Mouse (Mus musculus): ENCODE data around the gene Dnal4.

Dnal4 gene

DNA sequence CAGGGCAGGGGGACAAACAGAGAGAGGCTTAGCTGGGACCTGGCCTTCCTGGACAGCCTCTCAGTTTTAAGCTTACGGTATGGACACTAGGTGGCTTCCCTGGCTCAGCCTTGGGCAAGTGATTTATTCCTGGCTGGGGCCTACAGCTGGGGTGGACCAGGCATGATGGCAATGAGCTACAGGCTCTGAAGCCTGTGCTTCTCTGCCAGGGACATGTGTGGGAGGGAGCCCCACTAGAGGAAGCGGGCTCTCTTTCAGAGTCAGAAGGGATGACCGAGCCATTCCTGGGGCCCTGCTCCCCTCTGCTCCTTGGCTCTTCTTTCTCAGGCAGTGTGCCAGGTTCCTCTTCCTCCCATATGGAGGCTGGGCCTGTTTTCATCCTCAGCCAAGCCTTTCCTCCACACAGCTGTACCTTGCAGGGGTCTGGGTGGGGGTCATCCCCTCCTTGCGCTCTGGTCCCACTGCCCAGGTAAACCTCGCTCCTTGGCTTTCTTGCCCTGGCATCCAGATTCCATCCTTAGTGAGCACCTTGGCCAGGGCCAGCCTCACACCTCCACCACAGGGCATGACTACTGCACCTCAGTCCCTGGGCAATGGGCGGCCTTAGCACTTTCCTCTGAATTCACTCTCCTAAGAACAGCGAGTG is 13.9 kb downstream of the Dnal4 start:
- DNase-seq (ENCODE audit: low read depth, low spot score): no peak

DNA sequence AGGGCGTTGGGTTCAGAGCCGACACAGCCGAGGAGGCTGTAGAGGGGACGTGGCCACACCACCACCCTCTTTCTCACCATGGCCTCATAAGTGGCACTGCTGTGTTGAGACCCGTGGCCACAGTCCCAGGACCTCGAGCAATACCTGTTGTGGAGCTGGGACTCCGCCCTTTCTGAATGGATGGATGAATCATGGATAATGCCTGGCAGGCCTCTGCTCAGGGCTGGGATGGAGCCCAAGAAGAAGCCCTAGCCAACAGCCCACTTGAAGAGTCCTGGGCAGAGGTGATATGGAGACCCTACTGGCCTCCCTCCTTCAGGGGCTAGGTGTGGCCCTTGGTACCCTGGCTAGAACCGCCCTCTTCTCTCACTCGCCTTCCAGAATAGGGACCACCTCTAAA is 14.6 kb downstream of the Dnal4 start:
- DNase-seq (ENCODE audit: low read depth, low spot score): no peak

DNA sequence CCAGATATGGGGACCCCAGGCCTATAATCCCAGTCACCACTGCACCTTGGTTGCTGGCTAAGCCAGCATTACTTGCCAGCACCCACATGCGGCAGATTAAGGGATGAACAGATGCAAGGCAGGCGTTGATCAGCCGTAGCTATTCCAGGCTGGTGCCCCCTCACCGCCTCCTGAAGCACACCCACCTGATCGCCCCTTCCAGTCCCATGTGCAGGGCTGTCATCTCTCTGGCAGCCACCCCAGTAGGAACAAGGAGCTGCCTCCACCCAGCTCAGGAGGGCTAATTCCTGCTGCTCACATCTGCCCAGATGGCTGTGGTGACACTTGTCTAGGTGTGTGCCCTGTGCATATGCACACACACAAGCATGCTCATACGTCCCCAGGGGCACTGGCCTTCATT is 16.7 kb downstream of the Dnal4 start:
- no peak for DNase-seq (ENCODE audit: low read depth, low spot score)

DNA sequence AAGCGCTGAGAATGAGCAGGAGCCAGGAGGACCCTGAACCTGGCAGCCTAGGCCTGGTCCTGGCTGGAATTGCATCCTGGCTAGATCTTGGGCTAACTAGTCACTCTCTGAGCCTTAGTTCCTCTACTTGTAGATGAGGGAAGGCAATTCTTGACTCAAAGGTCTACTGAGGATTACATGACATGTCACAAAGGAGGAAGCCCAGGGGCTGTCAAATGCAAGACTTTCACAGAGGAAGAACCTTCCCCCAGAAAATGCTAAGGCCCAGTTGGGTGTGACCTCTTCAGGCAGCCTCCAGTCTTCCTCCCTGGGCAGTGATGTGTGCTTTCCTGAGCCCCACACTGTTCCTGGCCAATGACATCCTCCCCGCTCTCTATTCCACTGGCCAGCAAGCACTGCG is 20.5 kb downstream of the Dnal4 start:
- DNase-seq (ENCODE audit: low read depth, low spot score): no peak

DNA sequence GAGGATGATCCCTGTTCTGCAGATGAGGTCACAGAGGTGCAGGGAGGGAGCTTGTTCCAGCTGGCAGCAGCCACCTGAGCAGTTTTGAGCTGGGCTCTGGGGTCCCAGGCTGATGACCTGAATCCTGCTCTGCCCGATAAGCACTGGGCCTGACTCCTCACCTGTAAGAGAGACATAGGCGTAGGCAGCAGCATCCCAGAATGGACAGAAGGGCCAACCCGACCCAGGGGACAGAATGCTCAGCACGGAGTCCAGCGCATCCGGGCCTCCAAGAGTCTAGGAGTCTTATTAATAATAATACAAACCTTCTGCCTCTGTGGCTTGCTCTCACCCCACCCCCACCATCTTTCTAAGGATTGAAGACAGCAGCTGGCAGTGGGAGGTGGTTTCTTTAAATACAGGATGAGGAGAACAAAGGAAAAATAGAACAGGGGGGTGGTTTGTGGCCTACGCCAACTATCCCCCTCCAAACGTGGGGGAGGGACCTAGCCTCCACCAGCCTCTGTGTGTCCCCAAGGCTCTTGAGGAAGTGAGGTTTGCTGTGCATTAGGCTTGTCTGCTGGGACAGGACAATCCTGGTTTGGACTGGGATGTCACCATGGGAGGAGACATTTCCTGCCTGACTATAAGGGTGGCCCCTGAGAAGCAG is 21.5 kb downstream of the Dnal4 start:
- no peak for DNase-seq (ENCODE audit: low read depth, low spot score)

DNA sequence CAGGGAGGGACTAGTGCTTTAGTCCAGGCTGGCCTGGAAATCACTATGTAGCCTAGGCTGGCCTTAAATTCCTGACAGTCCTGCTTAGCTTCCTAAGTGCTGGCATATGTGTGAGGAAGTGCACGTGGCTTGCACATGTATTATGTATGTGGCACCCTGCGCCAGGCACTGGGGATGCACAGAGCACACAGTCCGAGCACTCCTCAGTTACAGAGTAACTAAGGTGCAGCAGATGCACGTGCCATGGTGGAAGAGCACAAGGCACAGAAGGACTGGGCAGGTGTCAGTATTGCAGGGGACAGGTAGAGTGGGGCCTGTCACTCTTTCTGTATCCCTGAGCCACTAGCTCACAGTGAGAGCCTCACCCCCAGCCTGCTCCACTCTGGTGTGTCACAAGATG is 22.5 kb downstream of the Dnal4 start:
- no peak for DNase-seq (ENCODE audit: low read depth, low spot score)

DNA sequence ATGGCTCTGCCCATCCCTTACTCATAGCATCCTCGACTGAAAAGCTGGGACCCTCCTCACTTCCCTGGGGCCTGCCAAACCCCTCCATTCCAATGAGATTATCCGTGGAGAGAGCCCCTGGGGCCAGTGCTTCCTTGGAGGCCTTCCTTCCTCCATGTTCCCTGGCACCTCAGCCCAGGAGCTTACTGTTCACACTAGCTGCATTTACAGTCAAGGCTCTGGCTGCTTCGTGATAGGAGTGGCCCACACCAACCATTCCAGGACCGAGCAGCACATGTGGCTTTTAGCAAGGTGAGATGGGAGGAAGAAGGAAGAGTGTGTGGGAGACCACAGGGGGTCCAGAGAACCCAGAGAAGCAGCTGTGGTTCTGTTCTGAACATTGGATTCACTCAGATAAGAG is 23.8 kb downstream of the Dnal4 start:
- no peak for DNase-seq (ENCODE audit: low read depth, low spot score)

DNA sequence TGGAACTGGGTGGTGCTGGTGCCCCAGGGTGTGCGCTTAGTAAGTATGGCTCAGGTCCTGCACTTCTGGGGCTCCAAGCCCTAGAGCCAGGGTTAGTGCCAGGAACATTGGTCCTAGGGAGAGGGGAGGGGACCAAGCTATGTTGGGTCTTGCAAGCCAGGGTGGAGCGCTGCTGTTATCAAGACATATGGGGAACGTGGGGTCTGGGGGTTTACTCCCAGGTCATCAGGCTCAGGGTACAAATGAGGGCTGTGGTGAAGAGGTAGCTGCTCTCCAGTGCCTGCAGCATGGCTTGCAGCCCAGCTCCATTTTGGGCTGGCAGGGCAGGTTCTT is 24.3 kb downstream of the Dnal4 start:
- no peak for DNase-seq (ENCODE audit: low read depth, low spot score)

DNA sequence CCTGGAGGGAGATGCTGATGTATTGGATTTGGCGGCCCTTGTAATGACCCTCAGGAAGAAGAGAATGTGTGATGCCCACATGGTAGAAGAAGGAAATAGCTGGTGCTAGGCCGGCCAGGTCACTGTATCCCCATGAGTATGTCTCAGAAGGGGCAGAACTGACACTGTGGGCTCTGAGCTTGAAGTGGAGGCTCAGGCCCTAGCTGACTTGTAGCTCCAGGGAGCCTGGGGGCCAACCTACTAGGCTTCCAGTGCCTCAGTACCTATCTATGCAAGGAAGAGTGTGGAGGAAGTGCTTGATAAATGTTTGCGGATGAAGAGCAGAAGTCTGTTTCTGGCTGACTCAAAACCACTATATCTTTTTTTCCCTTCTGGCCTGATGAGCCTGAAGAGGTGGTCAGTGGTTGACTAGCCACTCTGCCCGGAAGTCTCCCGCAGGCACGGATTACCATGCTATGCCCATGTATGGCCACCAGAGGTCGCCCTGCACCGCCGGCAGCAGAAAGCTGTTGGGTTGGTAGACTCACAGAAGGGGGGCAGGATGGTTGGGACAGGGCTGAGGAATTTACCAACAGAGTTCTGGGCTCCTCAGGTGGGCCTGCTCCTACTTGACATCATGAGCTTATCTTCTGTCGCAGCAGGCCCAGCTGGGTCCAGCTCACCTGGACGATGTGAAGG is 24.8 kb downstream of the Dnal4 start:
- no peak for DNase-seq (ENCODE audit: low read depth, low spot score)

DNA sequence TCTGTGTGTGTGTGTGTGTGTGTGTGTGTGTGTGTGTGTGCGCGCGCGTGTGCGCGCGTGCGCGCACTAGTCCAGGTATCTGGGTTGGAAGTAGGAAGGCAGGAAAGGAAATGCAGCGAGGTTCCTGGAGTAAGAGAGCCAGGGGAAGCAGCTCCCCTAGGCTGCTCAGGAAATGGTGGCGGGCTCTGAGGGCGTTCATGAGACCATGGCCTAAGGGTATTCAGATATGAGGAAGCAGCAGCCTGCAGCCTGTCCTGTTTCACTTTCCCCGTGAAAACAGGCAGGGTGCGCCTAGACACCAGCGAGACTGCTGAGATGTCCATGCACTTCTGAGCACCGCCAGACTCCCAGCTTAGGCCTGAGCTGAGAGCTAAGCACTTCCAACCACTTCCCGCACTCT is 25.9 kb downstream of the Dnal4 start:
- no peak for DNase-seq (ENCODE audit: low read depth, low spot score)

DNA sequence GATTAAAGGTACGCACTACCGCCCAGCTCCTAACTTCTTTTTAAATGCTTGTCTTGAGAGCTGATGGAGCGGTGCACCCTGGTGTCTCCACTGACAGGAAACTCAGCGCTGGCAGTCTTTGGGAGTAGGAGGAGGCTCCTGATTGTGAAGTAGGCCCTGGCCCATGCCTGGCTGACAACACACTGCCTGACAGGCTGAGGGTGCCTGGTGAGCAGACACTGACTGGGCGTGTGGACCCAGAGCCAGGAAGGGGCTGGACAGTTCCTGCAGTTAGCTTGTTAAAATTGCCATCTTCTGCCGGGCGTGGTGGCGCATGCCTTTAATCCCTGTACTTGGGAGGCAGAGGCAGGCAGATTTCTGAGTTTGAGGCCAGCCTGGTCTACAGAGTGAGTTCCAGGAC is 27.4 kb downstream of the Dnal4 start:
- no peak for DNase-seq (ENCODE audit: low read depth, low spot score)

DNA sequence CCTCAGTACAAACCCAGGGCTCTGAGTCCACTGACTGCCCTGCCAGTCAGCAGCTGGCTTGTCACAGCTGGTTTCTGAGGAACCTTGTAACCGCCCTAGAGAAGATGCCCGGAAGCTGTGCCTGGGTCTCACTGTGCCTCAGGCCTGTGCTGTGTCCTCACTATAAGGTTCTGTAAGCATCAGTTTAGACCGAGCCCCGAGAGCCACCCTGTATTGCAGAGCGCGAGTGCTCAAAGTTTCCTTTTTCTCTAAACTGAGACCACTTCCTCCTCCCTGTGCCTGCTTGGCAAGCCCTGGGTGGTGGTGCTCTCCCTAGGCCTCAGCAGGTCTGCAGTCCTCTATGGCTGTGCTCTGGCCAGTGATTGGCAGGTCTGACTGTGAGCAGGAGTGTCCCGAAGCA is 28.5 kb downstream of the Dnal4 start:
- no peak for DNase-seq (ENCODE audit: low read depth, low spot score)

DNA sequence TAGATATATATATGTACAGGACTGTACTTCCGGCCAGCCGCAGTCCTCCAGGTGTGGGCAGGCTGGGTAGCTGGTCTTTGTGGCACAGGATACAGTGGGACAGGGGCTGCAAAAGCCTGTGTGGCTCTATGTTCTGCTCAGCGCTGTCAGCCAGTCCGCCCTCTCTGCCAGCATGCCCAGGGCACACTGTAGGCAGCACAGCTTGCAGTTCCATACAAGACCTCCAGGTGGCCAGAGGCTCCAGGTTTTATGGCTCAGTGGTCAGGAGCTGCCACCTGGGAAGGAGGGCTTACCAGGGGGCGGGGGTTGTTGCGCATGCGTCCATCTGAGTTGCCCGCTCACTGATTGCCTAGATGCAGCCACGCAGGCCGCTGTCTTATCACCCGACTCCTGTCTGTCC is 29.7 kb downstream of the Dnal4 start:
- DNase-seq (ENCODE audit: low read depth, low spot score): peak; percentile 70

DNA sequence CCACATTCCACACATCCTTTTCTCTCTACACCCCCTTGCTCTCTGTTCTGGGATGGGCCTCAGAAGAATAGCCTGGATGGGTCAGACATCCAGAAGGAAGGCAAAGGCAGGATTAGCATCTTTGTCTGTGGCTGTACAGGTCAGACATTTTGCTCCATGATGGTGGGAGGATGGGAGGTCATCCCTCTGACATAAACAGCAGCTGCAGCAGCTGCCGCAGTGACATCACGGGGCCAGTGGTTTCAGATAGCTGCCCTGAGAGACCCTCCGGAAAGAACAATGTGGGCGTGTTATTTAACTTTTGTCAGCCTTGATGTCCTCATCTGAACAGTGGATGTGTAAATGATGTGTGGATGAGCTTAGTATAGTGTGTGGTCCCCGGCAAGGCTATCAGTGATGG is 31.8 kb downstream of the Dnal4 start:
- no peak for DNase-seq (ENCODE audit: low read depth, low spot score)

DNA sequence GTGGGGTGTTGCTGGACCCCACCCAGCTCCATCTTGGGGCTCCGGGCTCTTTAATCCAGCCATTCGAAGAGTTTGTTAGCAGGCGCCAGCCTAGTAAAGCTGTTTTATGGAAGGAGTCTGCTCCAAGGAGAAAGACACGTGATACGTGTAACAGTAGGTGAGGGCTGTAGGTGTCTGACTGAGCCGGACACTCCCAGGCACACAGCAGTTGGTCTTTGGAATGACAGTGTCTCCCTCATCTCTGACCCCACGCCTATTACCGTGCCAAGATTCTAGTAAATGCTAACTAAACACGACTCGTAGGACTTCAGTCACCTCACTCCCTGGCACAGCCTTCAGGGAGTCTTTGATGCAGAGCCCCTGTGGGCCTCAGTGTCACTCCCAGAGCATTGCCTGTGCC is 32.3 kb downstream of the Dnal4 start:
- no peak for DNase-seq (ENCODE audit: low read depth, low spot score)

DNA sequence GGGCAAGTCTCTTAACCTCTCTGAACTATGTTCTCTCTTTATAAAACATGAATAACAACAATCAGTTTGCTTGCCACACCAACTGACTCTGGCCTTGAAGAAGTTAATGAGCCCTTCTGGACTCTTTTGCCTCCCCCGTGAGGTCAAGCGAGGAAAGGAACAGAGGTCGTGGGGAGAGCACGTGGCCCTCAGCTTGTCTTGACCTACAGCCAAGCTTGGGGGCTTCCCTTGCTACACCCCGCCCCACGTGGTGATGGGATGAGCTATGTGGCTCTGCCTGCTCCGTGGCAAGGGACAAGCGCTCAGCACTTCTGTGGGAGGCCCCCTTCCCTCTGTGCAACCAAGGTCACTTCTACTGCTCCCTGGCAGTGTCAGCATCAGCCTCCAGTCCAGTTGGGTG is 32.9 kb downstream of the Dnal4 start:
- DNase-seq (ENCODE audit: low read depth, low spot score): no peak

DNA sequence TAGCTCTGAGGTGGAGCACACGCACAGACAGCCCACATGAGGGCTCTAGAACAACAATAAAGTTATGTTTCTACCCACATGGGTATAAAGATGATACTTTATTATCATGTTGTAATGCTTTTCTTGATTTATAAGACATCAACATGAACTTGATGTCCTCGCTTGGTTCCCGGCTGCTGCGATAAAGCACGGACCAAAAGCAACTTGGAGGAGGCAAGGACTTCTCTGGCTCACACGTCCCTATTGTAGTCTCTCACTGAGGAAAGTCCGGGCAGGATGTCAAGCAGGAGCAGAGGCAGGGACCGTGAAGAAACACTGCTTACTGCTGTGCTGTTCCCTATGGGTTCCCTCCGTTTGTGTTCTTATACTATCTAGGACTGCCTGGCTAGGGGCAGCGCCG is 33.6 kb downstream of the Dnal4 start:
- DNase-seq (ENCODE audit: low read depth, low spot score): no peak

DNA sequence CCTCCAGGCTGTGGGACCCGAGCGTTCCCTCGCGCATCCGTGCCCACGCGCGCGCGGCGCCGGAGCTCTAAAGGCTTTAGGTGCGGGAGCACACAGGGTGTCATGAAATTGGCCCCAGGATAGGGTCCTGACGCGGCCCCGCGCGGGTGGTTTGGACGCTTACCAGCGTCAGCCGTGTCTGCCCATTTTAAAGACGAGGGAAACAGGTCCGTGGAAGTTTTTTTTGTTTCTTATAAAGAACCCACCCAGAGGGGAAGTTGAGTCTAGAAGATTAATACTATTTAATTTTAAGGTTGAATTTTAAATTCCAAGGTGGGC is 35.0 kb downstream of the Dnal4 start:
- DNase-seq (ENCODE audit: low read depth, low spot score): no peak

DNA sequence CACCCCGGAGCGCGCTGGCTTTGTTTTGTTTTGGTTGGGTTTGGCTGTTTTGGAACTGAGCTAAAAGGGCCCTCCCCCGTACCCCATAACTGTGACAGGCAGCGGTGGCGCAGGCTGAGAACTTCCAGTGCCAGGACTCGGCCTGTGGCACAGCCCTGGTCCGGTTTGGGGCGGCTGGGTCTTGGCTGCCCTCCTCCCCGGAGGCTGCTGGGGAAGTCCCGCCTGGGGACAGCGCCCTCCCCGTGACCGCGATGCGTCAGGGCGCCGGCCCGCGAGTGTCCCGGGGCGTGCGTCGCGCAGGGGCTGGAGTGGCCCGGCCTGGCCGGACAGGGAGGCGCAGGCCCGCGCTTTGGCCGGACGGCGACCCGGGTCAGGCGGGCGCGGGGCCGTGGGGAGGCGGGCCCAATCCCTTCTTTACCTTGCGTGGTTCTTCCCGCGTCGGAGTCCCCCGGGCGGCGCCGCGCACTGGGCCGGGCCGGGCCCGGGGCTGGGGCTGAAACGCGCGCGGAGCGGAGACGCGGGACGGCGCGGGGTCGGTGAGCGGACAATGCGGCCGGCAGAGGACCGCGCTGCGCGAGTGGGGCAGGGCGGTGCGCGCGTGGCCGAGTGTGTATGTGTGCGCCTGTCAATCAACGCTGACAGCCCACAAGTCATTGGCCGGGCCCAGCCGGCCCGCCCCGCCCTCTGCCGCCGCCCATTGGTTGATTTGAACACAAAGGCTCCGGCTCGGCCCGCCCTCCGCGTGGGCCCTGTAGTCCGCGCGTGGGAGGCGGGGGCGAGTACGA is 35.5 kb downstream of the Dnal4 start, which contains the start of gene Sun2:
TSS of gene Sun2 (minus strand) at position 616 of the 785 bp plus-strand sequence.
- peak; percentile 40 for DNase-seq (ENCODE audit: low read depth, low spot score)

DNA sequence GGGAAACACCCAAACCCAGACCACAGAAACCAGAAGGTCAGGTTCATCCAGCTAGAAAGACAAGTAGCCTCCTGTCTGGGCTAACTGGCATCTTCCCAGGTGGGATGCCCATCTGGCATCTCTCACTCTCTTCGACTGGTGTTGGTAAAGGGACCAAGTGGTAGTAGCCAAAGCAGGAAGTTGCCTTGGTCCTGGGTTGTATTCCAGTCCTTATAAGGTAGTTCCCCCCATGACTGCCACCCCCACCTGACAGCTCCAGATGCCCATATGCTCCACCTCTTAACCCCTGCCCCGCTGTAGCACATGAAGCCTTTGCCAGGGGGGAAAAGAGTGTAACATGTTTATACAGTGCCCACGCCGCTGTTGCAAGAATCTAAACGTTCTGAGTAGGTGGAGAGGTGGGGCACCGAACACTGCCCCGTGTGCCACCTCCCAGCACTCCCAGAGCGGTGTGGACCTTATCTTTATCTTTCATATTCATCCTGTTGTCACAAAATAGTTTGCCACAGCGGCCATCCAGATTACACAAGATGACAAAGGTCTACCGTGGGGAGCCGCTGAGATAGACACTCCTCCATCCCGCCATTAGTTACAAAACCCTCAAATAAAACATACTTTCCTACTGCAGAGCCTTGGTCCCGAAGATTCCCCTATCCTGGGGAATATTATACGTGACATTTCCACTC is 36.3 kb downstream of the Dnal4 start:
- no peak for DNase-seq (ENCODE audit: low read depth, low spot score)

DNA sequence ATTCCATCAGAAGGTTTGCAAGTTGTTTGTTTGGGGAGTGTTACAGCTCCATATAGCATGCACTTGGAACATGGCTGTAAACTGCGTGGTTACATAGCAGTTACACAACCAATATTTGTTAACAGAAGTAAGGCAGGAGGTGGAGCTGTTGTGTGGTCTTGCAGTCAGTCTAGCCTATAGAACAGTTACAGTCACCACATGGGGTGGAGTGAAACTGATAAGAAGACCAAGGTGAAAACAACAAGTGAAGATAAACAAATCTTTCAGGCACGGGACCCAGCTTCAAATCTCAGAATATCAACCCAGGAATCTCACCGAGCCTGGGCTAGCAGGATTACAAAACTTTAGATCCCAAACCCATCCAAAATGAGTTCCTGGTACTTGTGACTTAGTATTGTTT is 36.9 kb downstream of the Dnal4 start:
- DNase-seq (ENCODE audit: low read depth, low spot score): no peak

DNA sequence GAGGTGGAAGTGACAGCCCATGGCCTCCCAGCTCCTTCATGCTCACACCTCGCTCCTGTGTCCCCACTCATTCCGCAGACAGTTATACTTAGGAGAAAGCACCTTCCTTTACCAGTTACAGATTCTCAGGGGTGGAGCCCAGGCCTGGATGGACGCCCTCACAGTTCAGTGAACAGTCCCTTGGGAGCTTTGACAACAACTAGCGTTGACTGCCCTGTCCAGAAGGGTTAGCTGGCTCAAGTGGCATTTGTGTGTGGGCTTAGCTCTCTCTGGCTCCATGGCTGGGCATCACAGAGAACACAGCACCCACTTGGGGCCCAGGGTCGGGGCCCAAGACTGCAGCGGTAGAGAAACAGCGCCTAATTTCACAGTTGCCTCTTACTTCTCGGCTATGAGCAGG is 43.3 kb downstream of the Dnal4 start:
- DNase-seq (ENCODE audit: low read depth, low spot score): no peak
